Mouse (Mus musculus) cerebellum, adult 2 months (tissue): ENCODE data around the gene Smim12.

Experiments used
- CTCF ChIP-seq: fragments of 200-500 bp; IDR thresholded peaks from 2 replicates; pipeline ENCODE4 v1.5.1; 2011; ENCODE audit warnings: low read depth, mild to moderate bottlenecking, control low read depth, low read length, moderate library complexity, borderline replicate concordance; ENCODE audit not compliant: insufficient read depth
- POLR2A ChIP-seq: fragments of 200-500 bp; IDR thresholded peaks from 2 replicates; pipeline ENCODE4 v1.6.1; 2011; ENCODE audit warnings: low read length, control low read depth, borderline replicate concordance; ENCODE audit not compliant: insufficient read depth

DNA sequence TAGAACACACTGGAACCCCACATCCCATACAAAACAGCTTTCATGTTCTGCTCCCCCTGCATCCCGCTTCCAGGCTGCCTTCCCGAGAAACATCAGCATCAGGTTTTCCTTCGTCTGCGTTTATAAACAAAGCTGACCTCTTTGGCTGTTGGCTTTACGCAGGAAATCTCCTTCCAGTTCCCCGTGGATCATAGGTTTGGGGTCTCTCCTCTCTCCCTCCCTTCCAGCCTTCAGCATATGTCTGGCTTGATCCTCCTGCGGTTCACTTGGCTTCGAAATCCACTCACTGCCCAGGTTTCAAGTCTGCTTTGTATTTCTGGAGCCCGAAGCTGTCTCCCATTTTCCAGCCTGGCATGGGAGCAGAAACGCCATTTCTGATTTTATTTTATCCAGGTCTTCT is 20.3 kb upstream of the Smim12 start:
- TF ChIP-seq CTCF (no peak), POLR2A (no peak)
